1 mouse cellular context compared by ENCODE assay signal in genomic region chr7:31098697-31099611, GRCm38 (mm10).
TF ChIP-seq lines count a peak whose summit lies in the region.

No protein-coding gene starts in this region.

TF ChIP-seq in MEL, 35 proteins besides CTCF, POLR2A, EP300 and RAD21:
- no peak for TF ChIP-seq SIN3A (IDR thresholded peaks at IDR 0.05; ENCODE audit: low read length)
- no peak for TF ChIP-seq CHD2 (IDR thresholded peaks at IDR 0.05; ENCODE audit: low read length)
- TF ChIP-seq KAT2A (conservative IDR thresholded peaks at IDR 0.05; ENCODE audit: low read depth, low read length): no peak
- no peak for TF ChIP-seq UBTF (IDR thresholded peaks at IDR 0.05; ENCODE audit: borderline replicate concordance, insufficient read depth, low read depth, low read length)
- no peak for TF ChIP-seq ZNF384 (IDR thresholded peaks at IDR 0.05; ENCODE audit: low read depth, low read length)
